Mouse (Mus musculus): Measurements from ENCODE around the gene Trmt10c.

DNA sequence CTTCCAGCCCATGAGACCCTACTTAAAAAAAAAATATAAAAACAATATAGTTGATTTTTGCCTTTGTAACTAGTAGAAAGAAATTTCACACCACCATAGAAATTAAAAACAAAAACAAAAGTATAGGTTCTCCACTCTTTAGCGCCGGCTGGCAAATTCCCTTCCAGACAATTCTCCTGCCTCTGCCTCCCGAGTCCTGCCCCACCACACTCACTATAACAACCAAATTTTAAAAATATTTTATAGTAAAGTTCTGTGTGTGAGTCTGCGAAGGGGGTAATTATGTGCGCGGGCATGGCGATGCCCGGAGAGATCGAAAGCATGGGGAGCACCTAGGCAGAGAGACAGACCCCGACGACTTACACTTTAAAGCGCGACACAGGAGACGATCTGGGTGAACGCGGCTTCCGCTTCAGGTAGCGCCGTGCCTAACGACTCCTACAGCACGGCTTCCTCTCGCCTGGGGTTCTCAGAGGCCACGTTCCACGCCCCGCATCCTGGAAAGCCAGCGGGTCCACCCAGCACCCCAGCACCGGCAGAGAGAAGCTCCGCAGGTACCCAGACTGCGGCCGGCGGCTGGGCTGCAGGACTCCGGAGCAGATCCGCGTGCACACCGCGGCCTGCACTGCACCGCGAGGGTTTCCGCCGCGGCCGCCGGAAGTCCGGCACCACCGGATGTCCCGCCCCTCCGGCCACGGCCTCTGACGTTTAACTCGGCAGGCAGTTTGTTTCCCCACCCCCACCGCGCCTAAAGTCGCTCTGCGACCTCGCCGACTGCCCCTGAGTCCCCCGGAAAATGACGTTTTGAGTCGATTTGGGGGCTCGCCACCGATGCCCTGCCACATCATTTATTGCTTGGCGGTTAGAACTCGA is at the start of gene Trmt10c:
- no peak for TF ChIP-seq CTCF (IDR thresholded peaks at IDR 0.05; ENCODE audit: insufficient read depth, low read depth, low read length)
- peak; percentile 91 for TF ChIP-seq POLR2A (IDR thresholded peaks at IDR 0.05; ENCODE audit: insufficient read depth, low read depth, low read length)

Data from olfactory bulb, adult 2 months (tissue).